Mouse (Mus musculus) stomach, postnatal 0 days (tissue): ENCODE measurements around the gene Mrps18a.

ENCODE experiments used
- CTCF ChIP-seq: IDR thresholded peaks from 2 replicates; pipeline ENCODE4 v1.5.1; 2016; ENCODE audit warnings: antibody characterized with exemption, low read depth, mild to moderate bottlenecking, moderate library complexity
- EP300 ChIP-seq: optimal IDR thresholded peaks from 2 replicates; pipeline ENCODE3; 2016; ENCODE audit warnings: antibody characterized with exemption

DNA sequence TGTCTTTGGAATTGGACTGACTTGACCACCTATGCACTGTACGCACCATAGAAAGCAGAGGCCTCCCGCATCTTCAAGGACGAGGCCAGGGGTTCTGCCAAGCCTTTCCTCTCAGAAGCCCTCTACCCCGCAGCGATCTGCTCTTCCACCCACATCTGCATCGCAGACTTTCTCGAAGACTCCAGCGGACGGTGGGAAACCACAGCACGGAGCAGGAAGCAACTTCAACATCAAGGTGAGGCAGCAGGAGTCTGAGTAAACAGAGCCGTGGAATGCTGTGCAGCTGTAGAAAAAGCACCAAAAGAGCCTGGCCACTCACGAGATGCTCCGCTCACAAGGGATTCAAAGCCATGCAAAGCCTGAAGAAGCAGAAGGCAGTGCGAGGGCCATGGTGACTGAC, 18.9 kb upstream of the Mrps18a start:
- no peak for TF ChIP-seq CTCF
- no peak for TF ChIP-seq EP300
